Mouse (Mus musculus): ENCODE data around the gene Egr4. TPM values are rescaled to one million over a fixed set of nuclear protein-coding genes. Genes with fewer than 3 reads are reported as not detected.

The Egr4 gene
- polyA plus RNA-seq, 2 experiments = 0.05 TPM; not detected in 1

DNA sequence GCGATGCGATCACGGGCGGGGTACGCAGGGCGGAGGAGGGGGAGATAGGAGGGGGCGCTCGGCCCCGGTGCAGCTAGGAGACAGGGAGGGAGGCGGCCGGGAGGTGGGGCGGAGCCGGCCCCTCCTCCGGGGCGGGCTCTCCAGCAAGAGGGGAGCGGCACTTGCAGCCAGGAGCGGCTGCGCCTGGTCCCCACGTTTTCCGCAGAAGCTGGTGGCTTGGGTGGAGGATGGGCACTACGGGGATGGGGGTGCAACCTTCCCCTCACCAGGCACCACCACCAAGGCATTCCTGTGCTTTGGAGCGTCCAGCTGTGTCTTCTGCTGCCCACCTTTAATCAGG, 10.5 kb downstream of the Egr4 start, which contains the start of gene Fbxo41:
Gene Fbxo41, minus strand, starts transcription at position 84 of the 340 bp plus-strand sequence.
- Histone ChIP-seq H3K9ac (ENCODE audit: low read depth, low read length, severe bottlenecking) (peak within 1 kb of the TSS; percentile 71), H3K27me3 (ENCODE audit: control insufficient read depth, insufficient read depth, low read length) (peaks cover 10% of the 10 kb centered on the region; the same call in 1 of the 2 replicates), H3K27ac (replicated peaks; ENCODE audit: low read depth, low read length) (no peak within 1 kb of the TSS), H3K36me3 (ENCODE audit: control insufficient read depth, insufficient read depth, low read length) (no peaks in the 10 kb centered on the region), H3K4me3 (replicated peaks; ENCODE audit: low read length) (peak within 1 kb of the TSS; percentile 67), H3K4me1 (ENCODE audit: control insufficient read depth, insufficient read depth, low read length) (peaks cover 6% of the 10 kb centered on the region; the same call in 1 of the 2 replicates), H3K4me2 (replicated peaks; ENCODE audit: low read depth, low read length, severe bottlenecking) (peak within 1 kb of the TSS; percentile 94), H3K9me3 (ENCODE audit: control insufficient read depth, low read length) (no peaks in the 10 kb centered on the region)
- no peak for TF ChIP-seq POLR2A (IDR thresholded peaks at IDR 0.05; ENCODE audit: borderline replicate concordance, extremely low read depth, insufficient read depth, insufficient read length)
- 3% methylated on average over 7 of the region's 22 CpGs for WGBS
- DNase-seq (ENCODE audit: low spot score) (peak; percentile 38), ATAC-seq (ENCODE audit: low FRiP score, low read depth) (peak; percentile 83)

DNA sequence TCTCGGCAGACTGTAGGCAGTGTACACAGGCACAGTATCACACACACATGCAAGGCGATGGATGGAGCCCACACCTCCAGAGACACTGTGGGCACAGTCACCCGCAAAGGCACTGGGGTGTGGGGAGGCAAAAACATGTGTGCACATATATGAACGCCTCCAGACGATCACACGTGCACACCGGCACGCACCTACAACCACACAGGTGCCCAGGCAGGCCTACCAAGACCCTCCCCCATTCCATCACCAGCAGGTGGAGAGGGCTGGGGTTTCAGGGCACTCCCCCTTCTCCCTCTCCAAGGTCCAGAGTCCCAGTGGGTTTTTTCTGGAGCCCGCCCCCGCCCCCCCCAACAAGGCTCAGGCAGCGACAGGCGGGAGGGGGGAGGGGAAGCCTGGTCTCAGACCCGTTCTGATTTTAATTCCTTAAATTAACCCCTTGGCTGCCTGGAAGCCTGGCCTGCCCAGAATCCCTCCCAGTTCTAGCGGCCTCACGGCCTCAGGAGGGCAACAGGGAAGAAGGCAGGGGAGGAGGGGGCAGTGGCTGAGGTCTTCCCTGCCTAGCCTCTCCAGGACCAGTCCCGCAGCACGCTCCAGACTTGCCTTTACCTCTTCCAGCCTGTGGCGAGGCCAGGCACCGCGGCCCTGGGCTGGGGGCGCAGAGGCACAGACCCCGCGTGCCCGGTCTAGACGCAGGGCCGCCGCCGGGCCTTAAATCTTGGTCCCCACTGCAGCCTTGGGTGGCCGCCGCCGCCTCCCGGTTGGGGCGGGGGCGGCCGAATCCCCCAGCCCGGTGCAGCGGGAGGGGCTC, 11.1 kb downstream of the Egr4 start:
- no peak for DNase-seq (ENCODE audit: low spot score)
- H3K4me3 ChIP-seq (replicated peaks; ENCODE audit: low read length) = peak overlapping the region; percentile 67
- TF ChIP-seq POLR2A (IDR thresholded peaks at IDR 0.05; ENCODE audit: borderline replicate concordance, extremely low read depth, insufficient read depth, insufficient read length) = no peak
- H3K4me2 ChIP-seq (replicated peaks; ENCODE audit: low read depth, low read length, severe bottlenecking) = peak overlapping the region; percentile 94
- no peak overlapping the region for H3K27ac ChIP-seq (replicated peaks; ENCODE audit: low read depth, low read length)
- H3K4me1 ChIP-seq (ENCODE audit: control insufficient read depth, insufficient read depth, low read length) = peaks cover 6% of the 10 kb centered on the region; the same call in 1 of the 2 replicates
- peak overlapping the region; percentile 71 for H3K9ac ChIP-seq (ENCODE audit: low read depth, low read length, severe bottlenecking)
- peaks cover 10% of the 10 kb centered on the region; the same call in 1 of the 2 replicates for H3K27me3 ChIP-seq (ENCODE audit: control insufficient read depth, insufficient read depth, low read length)
- under 1% methylated on average over 25 of the region's 37 CpGs for WGBS
- H3K36me3 ChIP-seq (ENCODE audit: control insufficient read depth, insufficient read depth, low read length) = no peaks in the 10 kb centered on the region
- no peaks in the 10 kb centered on the region for H3K9me3 ChIP-seq (ENCODE audit: control insufficient read depth, low read length)
- ATAC-seq (ENCODE audit: low FRiP score, low read depth) = peak; percentile 69

DNA sequence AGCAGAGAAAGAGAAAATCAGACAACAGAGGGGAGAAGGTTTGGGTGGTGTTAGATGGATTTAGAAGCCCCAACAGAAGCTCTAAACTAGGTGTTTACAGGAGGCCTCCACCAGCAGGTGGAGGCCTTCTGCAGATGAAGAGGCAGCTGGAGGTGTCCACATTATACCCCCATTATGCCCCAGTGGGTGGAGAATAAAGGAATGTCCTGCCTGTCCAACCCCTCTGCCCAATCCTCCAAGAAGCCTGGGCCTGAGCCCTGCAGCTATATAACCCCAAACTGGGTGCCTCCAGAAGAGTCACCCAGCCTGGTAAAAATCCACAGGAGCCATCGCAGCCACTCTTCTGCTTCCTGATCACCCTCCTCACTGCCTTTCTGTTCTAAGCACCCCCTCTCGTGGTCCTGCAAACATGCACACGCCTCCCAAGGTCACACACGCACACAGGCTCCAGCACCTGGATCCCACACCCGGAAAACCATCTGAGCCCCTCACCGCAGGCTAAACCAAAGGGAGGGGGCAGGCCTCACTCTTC, 11.8 kb downstream of the Egr4 start:
- H3K27ac ChIP-seq (replicated peaks; ENCODE audit: low read depth, low read length) = no peak overlapping the region
- no peak overlapping the region for H3K9ac ChIP-seq (ENCODE audit: low read depth, low read length, severe bottlenecking)
- no peak for DNase-seq (ENCODE audit: low spot score)
- no peak for ATAC-seq (ENCODE audit: low FRiP score, low read depth)
- H3K4me2 ChIP-seq (replicated peaks; ENCODE audit: low read depth, low read length, severe bottlenecking) = peak overlapping the region; percentile 94
- H3K4me3 ChIP-seq (replicated peaks; ENCODE audit: low read length) = peak overlapping the region; percentile 67
- H3K4me1 ChIP-seq (ENCODE audit: control insufficient read depth, insufficient read depth, low read length) = peaks cover 6% of the 10 kb centered on the region; the same call in 1 of the 2 replicates
- H3K36me3 ChIP-seq (ENCODE audit: control insufficient read depth, insufficient read depth, low read length) = no peaks in the 10 kb centered on the region
- no peaks in the 10 kb centered on the region for H3K9me3 ChIP-seq (ENCODE audit: control insufficient read depth, low read length)
- TF ChIP-seq POLR2A (IDR thresholded peaks at IDR 0.05; ENCODE audit: borderline replicate concordance, extremely low read depth, insufficient read depth, insufficient read length) = no peak
- 12% methylated on average over 6 of the region's 6 CpGs for WGBS
- H3K27me3 ChIP-seq (ENCODE audit: control insufficient read depth, insufficient read depth, low read length) = peaks cover 7% of the 10 kb centered on the region; the same call in 1 of the 2 replicates

DNA sequence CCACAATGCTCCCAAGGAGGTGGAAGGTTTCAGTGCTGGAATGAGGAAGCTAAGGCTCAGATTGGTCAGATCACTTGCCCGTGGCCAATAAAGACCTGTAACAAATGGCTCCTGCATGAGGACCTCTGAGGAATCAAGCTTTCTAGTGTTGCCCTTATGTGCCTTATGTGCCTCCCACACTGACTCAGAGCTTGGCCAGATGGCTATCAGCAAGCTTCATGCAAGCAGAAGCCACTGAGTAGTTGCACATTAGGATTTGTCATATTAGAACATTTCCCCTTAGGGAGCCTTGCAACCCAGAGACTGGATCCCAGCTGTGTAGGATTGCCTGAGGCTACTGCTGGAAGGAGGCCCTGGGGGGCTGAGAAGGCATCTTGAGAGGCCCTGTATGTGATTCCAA, 13.0 kb downstream of the Egr4 start:
- H3K27ac ChIP-seq (replicated peaks; ENCODE audit: low read depth, low read length) = no peak overlapping the region
- no peaks in the 10 kb centered on the region for H3K36me3 ChIP-seq (ENCODE audit: control insufficient read depth, insufficient read depth, low read length)
- H3K4me2 ChIP-seq (replicated peaks; ENCODE audit: low read depth, low read length, severe bottlenecking) = no peak overlapping the region
- H3K9ac ChIP-seq (ENCODE audit: low read depth, low read length, severe bottlenecking) = no peak overlapping the region
- H3K4me3 ChIP-seq (replicated peaks; ENCODE audit: low read length) = no peak overlapping the region
- WGBS = 50% methylated on average over 1 of the region's 1 CpGs
- ATAC-seq (ENCODE audit: low FRiP score, low read depth) = no peak
- no peak for DNase-seq (ENCODE audit: low spot score)
- peaks cover 6% of the 10 kb centered on the region; the same call in 1 of the 2 replicates for H3K4me1 ChIP-seq (ENCODE audit: control insufficient read depth, insufficient read depth, low read length)
- no peaks in the 10 kb centered on the region for H3K9me3 ChIP-seq (ENCODE audit: control insufficient read depth, low read length)
- no peak for TF ChIP-seq POLR2A (IDR thresholded peaks at IDR 0.05; ENCODE audit: borderline replicate concordance, extremely low read depth, insufficient read depth, insufficient read length)
- peaks cover 7% of the 10 kb centered on the region; the same call in 1 of the 2 replicates for H3K27me3 ChIP-seq (ENCODE audit: control insufficient read depth, insufficient read depth, low read length)

DNA sequence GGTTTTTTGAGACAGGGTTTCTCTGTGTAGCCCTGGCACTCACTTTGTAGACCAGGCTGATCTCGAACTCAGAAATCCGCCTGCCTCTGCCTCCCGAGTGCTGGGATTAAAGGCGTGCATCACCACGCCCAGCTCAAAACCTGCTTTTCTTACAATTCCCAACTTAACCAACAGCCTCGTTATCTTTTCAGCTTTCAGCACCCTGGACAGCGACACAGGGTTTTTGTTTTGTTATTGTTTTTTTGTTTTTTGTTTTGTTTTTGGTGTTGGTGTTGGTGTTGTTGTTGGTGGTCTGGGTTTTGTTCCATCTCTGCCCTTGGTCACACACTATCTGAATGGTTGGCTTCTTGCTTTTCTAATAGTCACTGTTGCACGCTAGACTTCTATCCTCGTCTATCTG, 15.2 kb downstream of the Egr4 start:
- no peaks in the 10 kb centered on the region for H3K9me3 ChIP-seq (ENCODE audit: control insufficient read depth, low read length)
- H3K4me2 ChIP-seq (replicated peaks; ENCODE audit: low read depth, low read length, severe bottlenecking) = no peak overlapping the region
- H3K4me1 ChIP-seq (ENCODE audit: control insufficient read depth, insufficient read depth, low read length) = peaks cover 5% of the 10 kb centered on the region; the same call in 1 of the 2 replicates
- no peaks in the 10 kb centered on the region for H3K36me3 ChIP-seq (ENCODE audit: control insufficient read depth, insufficient read depth, low read length)
- no peak overlapping the region for H3K27ac ChIP-seq (replicated peaks; ENCODE audit: low read depth, low read length)
- no peak for TF ChIP-seq POLR2A (IDR thresholded peaks at IDR 0.05; ENCODE audit: borderline replicate concordance, extremely low read depth, insufficient read depth, insufficient read length)
- no peak overlapping the region for H3K9ac ChIP-seq (ENCODE audit: low read depth, low read length, severe bottlenecking)
- H3K4me3 ChIP-seq (replicated peaks; ENCODE audit: low read length) = no peak overlapping the region
- no peaks in the 10 kb centered on the region for H3K27me3 ChIP-seq (ENCODE audit: control insufficient read depth, insufficient read depth, low read length)
- ATAC-seq (ENCODE audit: low FRiP score, low read depth) = no peak
- 61% methylated on average over 9 of the region's 9 CpGs for WGBS
- DNase-seq (ENCODE audit: low spot score) = no peak
